Mouse (Mus musculus) small intestine, adult 2 months (tissue): ENCODE data around the gene Gm10203. TPM values are rescaled to one million over a fixed set of nuclear protein-coding genes. Genes with fewer than 3 reads are reported as not detected.

Source experiments
- H3K27ac ChIP-seq: fragments of 200-500 bp; 2 replicates; pipeline ENCODE4 v1.5.1; 2012; ENCODE audit warnings: low read depth, low read length, control low read depth, inconsistent platforms; ENCODE audit not compliant: insufficient read depth
- H3K27me3 ChIP-seq: fragments of 200-500 bp; 2 replicates; pipeline ENCODE4 v1.6.1; 2012; ENCODE audit warnings: mild to moderate bottlenecking, moderate library complexity, low read length, inconsistent platforms; ENCODE audit not compliant: control insufficient read depth, insufficient read depth
- H3K36me3 ChIP-seq: fragments of 200-500 bp; 2 replicates; pipeline ENCODE4 v1.6.1; 2012; ENCODE audit warnings: mild to moderate bottlenecking, low read length, control low read depth, inconsistent platforms; ENCODE audit not compliant: control insufficient read depth, insufficient read depth
- H3K4me1 ChIP-seq: fragments of 200-500 bp; 2 replicates; pipeline ENCODE4 v1.6.1; 2012; ENCODE audit warnings: low read length, inconsistent platforms, mixed read lengths; ENCODE audit not compliant: control insufficient read depth, insufficient read depth, insufficient read length
- H3K4me3 ChIP-seq: fragments of 200-500 bp; 2 replicates; pipeline ENCODE4 v1.5.1; 2012; ENCODE audit warnings: low read depth, mild to moderate bottlenecking, control low read depth, inconsistent platforms, low read length, moderate library complexity
- CTCF ChIP-seq: fragments of 200-500 bp; IDR thresholded peaks from 2 replicates; pipeline ENCODE4 v1.5.1; 2012; ENCODE audit warnings: low read depth, mild to moderate bottlenecking, control low read depth, inconsistent platforms, low read length, moderate library complexity, mixed read lengths; ENCODE audit not compliant: insufficient replicate concordance, insufficient read length; ENCODE audit errors: extremely low read depth
- POLR2A ChIP-seq: fragments of 200-500 bp; IDR thresholded peaks from 2 replicates; pipeline ENCODE4 v1.6.1; 2012; ENCODE audit warnings: low read depth, mild to moderate bottlenecking, control low read depth, inconsistent platforms, low read length, moderate library complexity
- polyA plus RNA-seq: library from polyadenylated mRNA; depleted of rRNA; stranded (reverse); fragments of >200 nt; gene quantifications from 2 replicates; pipeline ENCODE4 v1.2.3, GENCODE M21; 2012; rRNA removed

The Gm10203 gene
- polyA plus RNA-seq, 1 experiment, result not detected

- Histone ChIP-seq H3K27ac (no peak overlapping the region), H3K27me3 (no peaks in the 10 kb centered on the region), H3K36me3 (peaks cover 39% of the 10 kb centered on the region), H3K4me3 (no peak overlapping the region), H3K4me1 (peaks cover 1% of the 10 kb centered on the region; the same call in 1 of the 2 replicates)
- no peak for TF ChIP-seq POLR2A
- no peak for TF ChIP-seq CTCF
These were observed 49.1 kb downstream of the Gm10203 start for GRCm38 (mm10) chr6:149179064-149179463.

Other genes starting within 250 kb of the Gm10203 start
- 1.6 and 1.7 TPM in 2 replicates for gene Caprin2, start 233.9 kb upstream of the Gm10203 start, polyA plus RNA-seq
- gene Sinhcaf, start 183.7 kb upstream of the Gm10203 start, polyA plus RNA-seq, result 0.57 and 1.5 TPM in 2 replicates
- 13.5 and 36.1 TPM in 2 replicates for gene Dennd5b, start 28.5 kb upstream of the Gm10203 start, polyA plus RNA-seq
- gene Etfbkmt, start 9.7 kb downstream of the Gm10203 start, polyA plus RNA-seq, result 0.80 and 3.4 TPM in 2 replicates
- 2.8 and 4.0 TPM in 2 replicates for gene Amn1, start 58.5 kb downstream of the Gm10203 start, polyA plus RNA-seq
- gene Resf1, start 179.2 kb downstream of the Gm10203 start, polyA plus RNA-seq, result 4.0 and 12.6 TPM in 2 replicates